In genomic region chr1:75915311-75915710, GRCm38 (mm10) we compare ENCODE assay signal across 18 mouse cellular contexts.
"Had no signal": no experiment of that assay in that cellular context is flagged by ENCODE, and none has a peak within 500 bp of the region (broad histone marks: within the 10 kb centered on the region; RNA-seq: fewer than 3 reads in every experiment).

No protein-coding gene starts in this region.

- H3K4me1 ChIP-seq: midbrain, embryonic 15.5 days; neural tube, embryonic 13.5 days; neural tube, embryonic 15.5 days had no signal

- ATAC-seq: midbrain, embryonic 13.5 days; midbrain, embryonic 15.5 days had no signal

- H3K4me2 ChIP-seq: lung, embryonic 14.5 days; midbrain, embryonic 13.5 days; midbrain, embryonic 15.5 days; neural tube, embryonic 13.5 days; neural tube, embryonic 15.5 days had no signal

- H3K27me3 ChIP-seq: midbrain, embryonic 15.5 days; neural tube, embryonic 13.5 days had no signal

- H3K36me3 ChIP-seq: midbrain, embryonic 10.5 days; midbrain, embryonic 13.5 days; midbrain, embryonic 15.5 days; neural tube, embryonic 13.5 days; neural tube, embryonic 15.5 days had no signal

- H3K9me3 ChIP-seq: midbrain, embryonic 10.5 days; midbrain, embryonic 13.5 days; midbrain, embryonic 15.5 days; neural tube, embryonic 13.5 days; neural tube, embryonic 15.5 days had no signal

- H3K9ac ChIP-seq: liver, embryonic 14.5 days; lung, embryonic 14.5 days; midbrain, embryonic 13.5 days; midbrain, embryonic 15.5 days; neural tube, embryonic 13.5 days; neural tube, embryonic 15.5 days had no signal

- H3K27ac ChIP-seq: liver, embryonic 14.5 days; midbrain, embryonic 10.5 days; midbrain, embryonic 13.5 days; midbrain, embryonic 15.5 days; neural tube, embryonic 13.5 days; neural tube, embryonic 15.5 days had no signal

- DNase-seq: lung, adult 18-20 months; lung, embryonic 14.5 days; lung, postnatal 10 days; lung, postnatal 4 days; right cerebral cortex, adult 18-20 months; right cerebral cortex, postnatal 25 days; right cerebral cortex, postnatal 4 days; spleen, adult 18-20 months; thymus, adult 18-20 months; thymus, postnatal 14 days; thymus, postnatal 36 days had no signal

- H3K4me3 ChIP-seq: midbrain, embryonic 10.5 days; midbrain, embryonic 13.5 days; midbrain, embryonic 15.5 days; myocyte; neural tube, embryonic 13.5 days; neural tube, embryonic 15.5 days had no signal
